Mouse (Mus musculus): ENCODE results near the gene Zer1. TPM values are rescaled to one million over a fixed set of nuclear protein-coding genes. Genes with fewer than 3 reads are reported as not detected.
"Not testable (repeated sequence)": the region's sequence is repeated elsewhere in the genome, so short reads cannot be mapped to it uniquely, and the experiment has no call there.

Gene Zer1
- polyA plus RNA-seq (2016; fragmentation: Nextera tagmentation; extraction: Ambion mirVana) = 5.7 and 6.1 TPM in 2 replicates

- H3K27me3 ChIP-seq (replicated peaks) = 0 out of 2 replicates have a peak, but pooled peaks cover 1% of the 10 kb centered on the region
- H3K36me3 ChIP-seq = peaks cover 8% of the 10 kb centered on the region; the same call in 1 of the 2 replicates
- peak within 1 kb of the TSS; percentile 88 for H3K4me3 ChIP-seq
- peak within 1 kb of the TSS; percentile 93 for H3K9ac ChIP-seq
- ATAC-seq (ENCODE audit: insufficient number of reproducible peaks, low FRiP score) = peak; percentile 98
- H3K9me3 ChIP-seq (replicated peaks) = no peaks in the 10 kb centered on the region
- 9% methylated on average over 31 of the region's 31 CpGs for WGBS
- H3K4me1 ChIP-seq (replicated peaks) = peaks cover 19% of the 10 kb centered on the region
- peak within 1 kb of the TSS; percentile 86 for H3K27ac ChIP-seq (ENCODE audit: poor library complexity, severe bottlenecking)
- peak within 1 kb of the TSS; percentile 90 for H3K4me2 ChIP-seq
Observed at GRCm38 (mm10) chr2:30124472-30125274, at the start of gene Zer1. TSS of gene Zer1 (minus strand) at chr2:30124585.

- peaks cover 20% of the 10 kb centered on the region for H3K4me1 ChIP-seq (replicated peaks)
- H3K9me3 ChIP-seq (replicated peaks) = peaks cover 5% of the 10 kb centered on the region; the same call in 1 of the 2 replicates
- ATAC-seq (ENCODE audit: insufficient number of reproducible peaks, low FRiP score) = no peak
- H3K27me3 ChIP-seq (replicated peaks) = no peaks in the 10 kb centered on the region
- no peak overlapping the region for H3K4me2 ChIP-seq
- H3K4me3 ChIP-seq = no peak overlapping the region
- H3K27ac ChIP-seq (ENCODE audit: poor library complexity, severe bottlenecking) = no peak overlapping the region
- no peak overlapping the region for H3K9ac ChIP-seq
- peaks cover 50% of the 10 kb centered on the region for H3K36me3 ChIP-seq
- WGBS = 92% methylated on average over 20 of the region's 20 CpGs
Observed at GRCm38 (mm10) chr2:30173541-30174240, 49.3 kb upstream of the Zer1 start.

- Histone ChIP-seq H3K27me3 (replicated peaks) (no peaks in the 10 kb centered on the region), H3K4me1 (replicated peaks) (peaks cover 12% of the 10 kb centered on the region), H3K4me3 (peak overlapping the region; percentile 63), H3K36me3 (peaks cover 46% of the 10 kb centered on the region), H3K27ac (ENCODE audit: poor library complexity, severe bottlenecking) (peak overlapping the region; percentile 88), H3K9me3 (replicated peaks) (peaks cover 17% of the 10 kb centered on the region), H3K9ac (peak overlapping the region; percentile 77), H3K4me2 (peak overlapping the region; percentile 90)
- 0 out of 2 replicates have a peak, but pooled peaks have one; percentile 38 for ATAC-seq (ENCODE audit: insufficient number of reproducible peaks, low FRiP score)
- WGBS = under 1% methylated on average over 19 of the region's 19 CpGs
Observed at GRCm38 (mm10) chr2:30171997-30172382, 47.6 kb upstream of the Zer1 start.

- under 1% methylated on average over 67 of the region's 75 CpGs for WGBS
- peak; percentile 92 for ATAC-seq (ENCODE audit: insufficient number of reproducible peaks, low FRiP score)
- H3K27me3 ChIP-seq (replicated peaks) = no peaks in the 10 kb centered on the region
Observed at GRCm38 (mm10) chr2:30171371-30171996, 47.1 kb upstream of the Zer1 start, which contains the start of gene Endog. TSS of gene Endog (plus strand) at chr2:30171493.

GRCm38 (mm10) chr2:30166677-30167076 is 42.3 kb upstream of the Zer1 start:
- Histone ChIP-seq H3K4me2 (no peak overlapping the region), H3K36me3 (no peaks in the 10 kb centered on the region), H3K27ac (ENCODE audit: poor library complexity, severe bottlenecking) (no peak overlapping the region), H3K4me1 (replicated peaks) (0 out of 2 replicates have a peak, but pooled peaks cover 3% of the 10 kb centered on the region), H3K9ac (no peak overlapping the region), H3K9me3 (replicated peaks) (peaks cover 24% of the 10 kb centered on the region), H3K27me3 (replicated peaks) (no peaks in the 10 kb centered on the region), H3K4me3 (no peak overlapping the region)
- ATAC-seq (ENCODE audit: insufficient number of reproducible peaks, low FRiP score) = no peak
- 52% methylated on average over 4 of the region's 4 CpGs for WGBS

More at GRCm38 (mm10) chr2:30171371-30171996, 47.1 kb upstream of the Zer1 start, which contains the start of gene Endog:
- H3K9ac ChIP-seq = peak within 1 kb of the TSS; percentile 77
- peaks cover 22% of the 10 kb centered on the region for H3K9me3 ChIP-seq (replicated peaks)
- H3K27ac ChIP-seq (ENCODE audit: poor library complexity, severe bottlenecking) = peak within 1 kb of the TSS; percentile 88
- peak within 1 kb of the TSS; percentile 90 for H3K4me2 ChIP-seq
- H3K4me3 ChIP-seq = peak within 1 kb of the TSS; percentile 63
- H3K4me1 ChIP-seq (replicated peaks) = peaks cover 10% of the 10 kb centered on the region
- peaks cover 41% of the 10 kb centered on the region for H3K36me3 ChIP-seq

GRCm38 (mm10) chr2:30164340-30164932 is 40.1 kb upstream of the Zer1 start:
- peaks cover 24% of the 10 kb centered on the region for H3K9me3 ChIP-seq (replicated peaks)
- no peaks in the 10 kb centered on the region for H3K27me3 ChIP-seq (replicated peaks)
- H3K4me3 ChIP-seq = no peak overlapping the region
- 49% methylated on average over 9 of the region's 9 CpGs for WGBS
- H3K27ac ChIP-seq (ENCODE audit: poor library complexity, severe bottlenecking) = no peak overlapping the region
- no peak for ATAC-seq (ENCODE audit: insufficient number of reproducible peaks, low FRiP score)
- no peaks in the 10 kb centered on the region for H3K4me1 ChIP-seq (replicated peaks)
- no peak overlapping the region for H3K4me2 ChIP-seq
- no peaks in the 10 kb centered on the region for H3K36me3 ChIP-seq
- no peak overlapping the region for H3K9ac ChIP-seq

- H3K4me3 ChIP-seq = no peak overlapping the region
- no peaks in the 10 kb centered on the region for H3K27me3 ChIP-seq (replicated peaks)
- no peaks in the 10 kb centered on the region for H3K4me1 ChIP-seq (replicated peaks)
- no peak overlapping the region for H3K27ac ChIP-seq (ENCODE audit: poor library complexity, severe bottlenecking)
- no peaks in the 10 kb centered on the region for H3K36me3 ChIP-seq
- H3K9me3 ChIP-seq (replicated peaks) = peaks cover 10% of the 10 kb centered on the region
- ATAC-seq (ENCODE audit: insufficient number of reproducible peaks, low FRiP score) = no peak
- no peak overlapping the region for H3K4me2 ChIP-seq
- H3K9ac ChIP-seq = no peak overlapping the region
Observed at GRCm38 (mm10) chr2:30161809-30162208, 37.4 kb upstream of the Zer1 start.

- not testable (repeated sequence) for H3K4me1 ChIP-seq (replicated peaks); H3K9ac ChIP-seq; H3K4me2 ChIP-seq; H3K36me3 ChIP-seq; H3K4me3 ChIP-seq; H3K9me3 ChIP-seq (replicated peaks); H3K27ac ChIP-seq (ENCODE audit: poor library complexity, severe bottlenecking); H3K27me3 ChIP-seq (replicated peaks)
- ATAC-seq (ENCODE audit: insufficient number of reproducible peaks, low FRiP score) = peak; percentile 48; the same call in 1 of the 2 replicates
- WGBS = 84% methylated on average over 8 of the region's 10 CpGs
Observed at GRCm38 (mm10) chr2:30159871-30160270, 35.5 kb upstream of the Zer1 start.

GRCm38 (mm10) chr2:30152616-30153015 is 28.2 kb upstream of the Zer1 start:
- Histone ChIP-seq H3K27ac (ENCODE audit: poor library complexity, severe bottlenecking) (no peak overlapping the region), H3K36me3 (peaks cover 45% of the 10 kb centered on the region)
- 78% methylated on average over 8 of the region's 8 CpGs for WGBS

GRCm38 (mm10) chr2:30151840-30152239 is 27.5 kb upstream of the Zer1 start:
- no peak overlapping the region for H3K4me2 ChIP-seq
- H3K4me1 ChIP-seq (replicated peaks) = no peaks in the 10 kb centered on the region
- no peak overlapping the region for H3K4me3 ChIP-seq
- H3K27me3 ChIP-seq (replicated peaks) = no peaks in the 10 kb centered on the region
- H3K9ac ChIP-seq = no peak overlapping the region
- peaks cover 53% of the 10 kb centered on the region for H3K36me3 ChIP-seq
- ATAC-seq (ENCODE audit: insufficient number of reproducible peaks, low FRiP score) = no peak
- no peak overlapping the region for H3K27ac ChIP-seq (ENCODE audit: poor library complexity, severe bottlenecking)
- no peaks in the 10 kb centered on the region for H3K9me3 ChIP-seq (replicated peaks)
- WGBS = 85% methylated on average over 11 of the region's 11 CpGs

More at GRCm38 (mm10) chr2:30152616-30153015, 28.2 kb upstream of the Zer1 start:
- no peaks in the 10 kb centered on the region for H3K27me3 ChIP-seq (replicated peaks)
- H3K4me1 ChIP-seq (replicated peaks) = no peaks in the 10 kb centered on the region
- no peak for ATAC-seq (ENCODE audit: insufficient number of reproducible peaks, low FRiP score)
- H3K4me3 ChIP-seq = no peak overlapping the region
- H3K4me2 ChIP-seq = no peak overlapping the region
- H3K9ac ChIP-seq = no peak overlapping the region
- H3K9me3 ChIP-seq (replicated peaks) = no peaks in the 10 kb centered on the region
